Mouse (Mus musculus) intestine, embryonic 16.5 days (tissue): ENCODE results near the gene Tial1. TPM values are rescaled to one million over a fixed set of nuclear protein-coding genes. Genes with fewer than 3 reads are reported as not detected.

Source experiments
- ATAC-seq: fragments of 200-750 bp; cut with Nextera tagmentation; 2 replicates; pipeline ENCODE4 v1.8.0; 2017; ENCODE audit warnings: moderate TSS enrichment, moderate library complexity
- H3K27ac ChIP-seq: fragments of 300-500 bp; sonication (generic); 2 replicates; pipeline ENCODE4 v1.5.1; 2014; ENCODE audit warnings: mild to moderate bottlenecking, low read length
- H3K27me3 ChIP-seq: fragments of 300-500 bp; sonication (generic); replicated peaks from 2 replicates; pipeline ENCODE4 v1.6.1; 2014; ENCODE audit warnings: low read length, control low read depth, mixed read lengths; ENCODE audit not compliant: control insufficient read depth, insufficient read depth
- H3K36me3 ChIP-seq: fragments of 300-500 bp; sonication (generic); 2 replicates; pipeline ENCODE4 v1.6.1; 2014; ENCODE audit warnings: low read length, control low read depth; ENCODE audit not compliant: control insufficient read depth, insufficient read depth
- H3K4me1 ChIP-seq: fragments of 300-500 bp; sonication (generic); 2 replicates; pipeline ENCODE4 v1.6.1; 2014; ENCODE audit warnings: low read length, control low read depth, mixed read lengths; ENCODE audit not compliant: control insufficient read depth, insufficient read depth
- H3K4me2 ChIP-seq: fragments of 300-500 bp; sonication (generic); 2 replicates; pipeline ENCODE4 v1.6.1; 2014; ENCODE audit warnings: low read depth, low read length, control low read depth
- H3K4me3 ChIP-seq: fragments of 300-500 bp; sonication (generic); 2 replicates; pipeline ENCODE4 v1.5.1; 2014; ENCODE audit warnings: mild to moderate bottlenecking, low read length
- H3K9ac ChIP-seq: fragments of 300-500 bp; sonication (generic); 2 replicates; pipeline ENCODE4 v1.6.1; 2014; ENCODE audit warnings: low read depth, low read length
- H3K9me3 ChIP-seq: fragments of 300-500 bp; sonication (generic); 2 replicates; pipeline ENCODE4 v1.6.1; 2016; ENCODE audit warnings: low read length, control low read depth; ENCODE audit not compliant: control insufficient read depth
- WGBS: fragments of 180-500 bp; shearing (Covaris S2); extraction: QIAGEN DNeasy Blood & Tissue Kit; methylation state at CpG from one replicate; pipeline ENCODE4 v1.1.7; 2014; 5-methylcytosine and 5-hydroxymethylcytosine counted together
- polyA plus RNA-seq: library from polyadenylated mRNA; unstranded; fragments of >200 nt; fragmentation: Nextera tagmentation; extraction: Ambion mirVana; gene quantifications from 2 replicates; pipeline ENCODE4 v1.2.1, GENCODE M21; 2015

Tial1 gene
- polyA plus RNA-seq: 15.9 and 19.0 TPM in 2 replicates

DNA sequence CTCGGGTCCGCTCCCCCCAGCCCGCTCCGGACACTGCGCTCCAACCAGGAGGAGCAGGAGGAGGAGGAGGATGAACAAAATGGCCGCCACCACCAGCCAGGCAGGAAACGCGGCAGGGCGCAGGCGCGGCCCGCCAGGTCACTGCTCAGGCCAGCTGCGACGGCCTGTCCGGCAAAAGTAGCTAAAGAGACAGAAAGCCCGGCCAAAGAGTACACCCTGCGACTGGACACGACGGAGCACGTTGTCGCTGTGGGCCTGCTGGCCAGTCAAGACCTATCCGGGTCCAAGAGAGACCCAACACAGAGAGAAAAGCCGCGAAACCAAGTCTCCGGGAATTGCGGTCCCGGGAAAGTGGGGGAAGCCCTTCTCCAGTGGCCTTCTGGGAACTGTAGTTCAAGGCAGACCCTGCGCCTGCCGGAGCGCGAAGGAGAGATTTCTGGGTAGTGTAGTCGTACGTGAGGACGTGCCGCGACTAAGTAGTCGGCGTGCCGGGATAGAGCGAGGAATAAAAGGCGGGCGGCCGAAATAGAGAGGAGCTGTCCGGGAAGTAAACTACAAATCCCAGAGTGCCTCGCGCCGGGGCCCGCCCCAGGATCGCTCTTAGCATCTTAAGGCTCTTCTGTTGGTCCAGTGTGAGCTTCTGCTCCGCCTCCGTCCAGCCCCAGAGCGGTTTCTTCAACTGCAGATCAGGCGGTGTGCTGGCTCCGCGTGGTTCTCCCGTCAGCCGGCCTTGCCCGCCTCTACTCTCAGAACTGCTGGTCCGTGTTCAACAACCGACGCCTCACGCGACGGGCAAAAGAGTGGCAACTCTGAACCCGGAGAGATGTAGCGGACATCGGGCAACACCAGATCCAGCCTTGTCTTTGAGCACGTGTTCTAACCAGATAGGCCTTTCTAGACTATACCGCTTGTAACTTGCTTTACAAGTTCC is at the start of gene Tial1:
TSS of gene Tial1 (minus strand) at position 433 of the 931 bp plus-strand sequence.
- peak within 1 kb of the TSS; percentile 82 for H3K4me2 ChIP-seq
- H3K9ac ChIP-seq: peak within 1 kb of the TSS; percentile 81
- under 1% methylated on average over 69 of the region's 69 CpGs for WGBS
- ATAC-seq: peak; percentile 99
- H3K27ac ChIP-seq: peak within 1 kb of the TSS; percentile 96
- H3K4me3 ChIP-seq: peak within 1 kb of the TSS; percentile 91
- peaks cover 13% of the 10 kb centered on the region for H3K4me1 ChIP-seq
- H3K27me3 ChIP-seq: no peaks in the 10 kb centered on the region
- no peaks in the 10 kb centered on the region for H3K9me3 ChIP-seq
- H3K36me3 ChIP-seq: no peaks in the 10 kb centered on the region

GRCm38 (mm10) chr7:128504091-128504490 is 42.6 kb upstream of the Tial1 start:
- H3K4me3 ChIP-seq: no peak overlapping the region
- H3K9me3 ChIP-seq: no peaks in the 10 kb centered on the region
- H3K27ac ChIP-seq: no peak overlapping the region
- WGBS: 90% methylated on average over 6 of the region's 6 CpGs
- H3K27me3 ChIP-seq: no peaks in the 10 kb centered on the region
- no peaks in the 10 kb centered on the region for H3K4me1 ChIP-seq
- H3K9ac ChIP-seq: no peak overlapping the region
- no peak for ATAC-seq
- H3K36me3 ChIP-seq: no peaks in the 10 kb centered on the region
- H3K4me2 ChIP-seq: no peak overlapping the region

DNA sequence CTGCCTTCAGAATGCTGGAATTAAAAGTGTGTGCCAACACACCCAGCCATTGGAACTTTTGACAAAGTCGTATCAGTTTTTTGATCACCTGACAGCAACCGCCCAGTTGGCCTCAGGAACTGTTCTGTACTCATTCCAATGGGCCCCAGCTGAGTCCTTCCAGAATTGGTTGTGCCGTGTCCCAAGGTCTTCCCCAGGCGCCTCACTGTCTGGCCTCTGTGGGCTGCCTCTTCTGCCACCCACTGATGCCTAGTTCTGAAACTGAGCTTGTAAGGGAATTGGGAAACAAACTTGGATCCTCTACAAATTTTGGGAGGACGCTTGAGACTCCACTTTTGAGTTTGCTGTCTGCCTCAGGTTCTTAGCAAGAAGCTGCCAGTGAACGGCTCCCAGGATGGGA is 38.3 kb upstream of the Tial1 start:
- no peak overlapping the region for H3K4me2 ChIP-seq
- WGBS: 74% methylated on average over 6 of the region's 6 CpGs
- H3K27ac ChIP-seq: no peak overlapping the region
- H3K27me3 ChIP-seq: no peaks in the 10 kb centered on the region
- H3K4me1 ChIP-seq: no peaks in the 10 kb centered on the region
- H3K4me3 ChIP-seq: no peak overlapping the region
- H3K9ac ChIP-seq: no peak overlapping the region
- H3K9me3 ChIP-seq: no peaks in the 10 kb centered on the region
- H3K36me3 ChIP-seq: no peaks in the 10 kb centered on the region
- ATAC-seq: no peak

DNA sequence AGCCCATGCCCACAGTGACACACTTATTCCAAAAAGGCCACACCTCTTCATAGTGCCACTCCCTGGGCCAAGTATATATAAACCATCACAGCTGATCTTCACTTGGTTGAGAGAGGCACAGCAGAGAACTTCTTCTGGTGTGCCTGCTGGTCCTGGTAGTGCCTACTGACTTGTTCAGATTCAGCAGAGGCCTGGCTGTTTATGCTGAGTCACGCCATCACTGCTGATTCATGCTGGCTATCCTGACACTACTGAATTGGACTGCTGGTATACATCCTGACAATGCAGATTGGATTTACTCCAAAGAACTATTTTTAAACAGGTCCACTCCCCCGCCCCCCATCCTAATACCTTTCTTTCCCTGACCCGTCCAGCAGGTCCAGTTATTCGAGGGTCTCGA is 33.0 kb upstream of the Tial1 start:
- Histone ChIP-seq H3K27me3 (no peaks in the 10 kb centered on the region), H3K4me2 (no peak overlapping the region), H3K9me3 (no peaks in the 10 kb centered on the region), H3K4me1 (no peaks in the 10 kb centered on the region), H3K4me3 (no peak overlapping the region), H3K36me3 (no peaks in the 10 kb centered on the region), H3K9ac (no peak overlapping the region), H3K27ac (no peak overlapping the region)
- no peak for ATAC-seq
- WGBS: 81% methylated on average over 5 of the region's 5 CpGs

GRCm38 (mm10) chr7:128488986-128489385 is 27.5 kb upstream of the Tial1 start:
- no peaks in the 10 kb centered on the region for H3K36me3 ChIP-seq
- no peak overlapping the region for H3K9ac ChIP-seq
- H3K4me3 ChIP-seq: no peak overlapping the region
- no peak for ATAC-seq
- peaks cover 4% of the 10 kb centered on the region; the same call in 1 of the 2 replicates for H3K9me3 ChIP-seq
- no peak overlapping the region for H3K4me2 ChIP-seq
- no peaks in the 10 kb centered on the region for H3K4me1 ChIP-seq
- H3K27ac ChIP-seq: no peak overlapping the region
- 93% methylated on average over 3 of the region's 3 CpGs for WGBS
- H3K27me3 ChIP-seq: no peaks in the 10 kb centered on the region

GRCm38 (mm10) chr7:128474322-128474721 is 12.8 kb upstream of the Tial1 start:
- H3K36me3 ChIP-seq: no peaks in the 10 kb centered on the region
- ATAC-seq: no peak
- H3K27ac ChIP-seq: no peak overlapping the region
- H3K27me3 ChIP-seq: no peaks in the 10 kb centered on the region
- H3K9me3 ChIP-seq: no peaks in the 10 kb centered on the region
- H3K9ac ChIP-seq: no peak overlapping the region
- no peaks in the 10 kb centered on the region for H3K4me1 ChIP-seq
- no peak overlapping the region for H3K4me3 ChIP-seq
- WGBS: 47% methylated on average over 10 of the region's 10 CpGs
- H3K4me2 ChIP-seq: no peak overlapping the region

DNA sequence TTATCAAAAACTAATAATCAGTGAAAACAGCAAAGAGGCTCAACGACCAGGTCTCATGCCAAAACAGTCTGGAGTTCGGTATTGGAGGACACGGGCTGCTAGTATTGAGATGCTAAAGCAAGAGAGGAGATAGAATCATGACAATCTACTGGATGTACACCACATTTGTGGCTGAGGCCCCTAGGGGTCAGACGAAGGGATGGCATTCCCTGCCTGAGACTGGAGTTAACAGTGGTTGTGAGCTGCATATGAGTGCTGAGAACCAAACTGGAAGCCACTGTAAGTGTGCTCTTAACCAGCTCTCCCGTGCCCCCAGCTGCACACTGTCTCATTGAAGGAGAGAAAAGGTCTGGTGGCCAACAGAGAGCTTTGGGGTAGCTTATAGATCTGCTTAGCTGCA is 889 bp upstream of the Tial1 start:
- H3K36me3 ChIP-seq: no peaks in the 10 kb centered on the region
- no peak overlapping the region for H3K27ac ChIP-seq
- peaks cover 11% of the 10 kb centered on the region for H3K4me1 ChIP-seq
- H3K4me2 ChIP-seq: peak overlapping the region; percentile 68
- H3K9ac ChIP-seq: peak overlapping the region; percentile 68
- H3K27me3 ChIP-seq: no peaks in the 10 kb centered on the region
- peak overlapping the region; percentile 91 for H3K4me3 ChIP-seq
- no peak for ATAC-seq
- 68% methylated on average over 5 of the region's 5 CpGs for WGBS
- no peaks in the 10 kb centered on the region for H3K9me3 ChIP-seq

DNA sequence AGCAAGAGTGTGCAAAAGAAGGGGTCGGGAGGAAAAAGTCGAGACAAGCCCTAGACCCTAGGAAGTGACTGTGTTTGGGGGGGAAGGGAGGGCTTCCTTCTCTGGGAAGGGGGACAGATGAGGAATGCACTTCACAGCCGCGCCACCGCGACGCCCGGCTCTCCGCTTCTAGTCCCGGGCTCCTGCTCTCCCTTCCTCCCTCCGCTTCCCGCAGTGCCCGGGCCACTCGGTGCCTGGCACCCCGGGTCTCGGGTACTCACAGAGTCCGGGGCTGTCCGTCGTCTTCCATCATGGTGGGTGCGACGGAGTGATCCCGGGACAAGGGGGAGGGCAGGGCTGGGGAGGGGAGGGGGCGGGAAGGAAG is 670 bp downstream of the Tial1 start:
- H3K4me2 ChIP-seq: peak overlapping the region; percentile 82
- under 1% methylated on average over 21 of the region's 23 CpGs for WGBS
- peak overlapping the region; percentile 81 for H3K9ac ChIP-seq
- H3K27me3 ChIP-seq: no peaks in the 10 kb centered on the region
- peaks cover 17% of the 10 kb centered on the region for H3K4me1 ChIP-seq
- no peaks in the 10 kb centered on the region for H3K9me3 ChIP-seq
- H3K36me3 ChIP-seq: no peaks in the 10 kb centered on the region
- ATAC-seq: peak; percentile 3
- H3K27ac ChIP-seq: peak overlapping the region; percentile 96
- H3K4me3 ChIP-seq: peak overlapping the region; percentile 91

DNA sequence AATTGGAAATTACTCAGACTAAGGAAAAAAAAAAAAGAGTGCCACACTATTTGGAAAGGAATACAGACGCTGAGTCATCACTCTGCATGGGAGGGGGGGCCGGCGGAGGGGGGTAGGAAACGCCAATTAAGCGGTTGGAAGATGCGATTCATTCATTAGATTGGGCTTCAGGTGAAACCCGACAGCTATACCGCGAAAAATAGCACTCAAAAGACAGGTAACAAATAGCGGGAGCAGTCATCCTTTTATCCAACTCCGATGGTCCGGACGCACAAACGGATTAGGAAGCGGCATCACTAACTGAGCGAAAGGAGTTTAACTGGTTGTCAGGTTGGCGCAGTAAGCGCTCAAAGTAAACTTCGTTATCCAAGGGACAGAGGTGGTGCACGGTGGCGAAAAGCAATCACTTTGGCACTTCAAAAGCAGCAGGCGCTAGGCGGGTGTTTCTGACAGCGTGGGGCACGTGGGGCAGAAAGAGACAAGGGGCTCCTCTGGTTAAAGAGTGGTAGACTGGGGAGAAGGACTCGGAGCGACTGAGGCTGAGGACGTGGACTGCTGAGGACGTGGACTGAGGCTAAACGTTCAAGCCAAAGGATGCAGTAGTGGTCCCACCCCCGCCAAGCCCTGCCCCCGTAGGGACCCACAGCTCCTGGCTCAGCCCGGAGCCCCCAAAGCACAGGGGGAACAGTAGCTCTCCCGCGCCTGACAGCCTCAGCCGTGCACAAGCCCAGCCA is 1.2 kb downstream of the Tial1 start:
- Histone ChIP-seq H3K27ac (peak overlapping the region; percentile 96), H3K4me2 (peak overlapping the region; percentile 82), H3K4me3 (peak overlapping the region; percentile 91), H3K4me1 (peaks cover 17% of the 10 kb centered on the region), H3K9ac (peak overlapping the region; percentile 81), H3K27me3 (no peaks in the 10 kb centered on the region), H3K36me3 (no peaks in the 10 kb centered on the region), H3K9me3 (no peaks in the 10 kb centered on the region)
- ATAC-seq: peak; percentile 1
- under 1% methylated on average over 36 of the region's 36 CpGs for WGBS
